Mouse (Mus musculus) ovary, postnatal 36 days (tissue): ENCODE measurements around the gene Mrpl10.

Source experiments
- DNase-seq: peaks from one replicate; pipeline ENCODE4 v3.0.0; 2022; ENCODE audit warnings: low spot score, mixed read lengths

Mrpl10 gene

GRCm38 (mm10) chr11:97069770-97070169 lies 28.4 kb downstream of the Mrpl10 start:
- DNase-seq, result no peak

GRCm38 (mm10) chr11:97071129-97071528 lies 29.8 kb downstream of the Mrpl10 start:
- DNase-seq, result no peak

- no peak for DNase-seq
Measured at GRCm38 (mm10) chr11:97072533-97072932, 31.2 kb downstream of the Mrpl10 start.

- DNase-seq, result no peak
Measured at GRCm38 (mm10) chr11:97074235-97074634, 32.9 kb downstream of the Mrpl10 start.

- DNase-seq, result no peak
Measured at GRCm38 (mm10) chr11:97078751-97079150, 37.4 kb downstream of the Mrpl10 start.

- DNase-seq, result no peak
Measured at GRCm38 (mm10) chr11:97080291-97080690, 38.9 kb downstream of the Mrpl10 start.

GRCm38 (mm10) chr11:97082977-97083376 lies 41.6 kb downstream of the Mrpl10 start:
- DNase-seq, result no peak

GRCm38 (mm10) chr11:97083401-97084140 lies 42.2 kb downstream of the Mrpl10 start:
- no peak for DNase-seq

GRCm38 (mm10) chr11:97084821-97085505 lies 43.6 kb downstream of the Mrpl10 start:
- no peak for DNase-seq

- no peak for DNase-seq
Measured at GRCm38 (mm10) chr11:97086365-97086764, 45.0 kb downstream of the Mrpl10 start.

- DNase-seq, result no peak
Measured at GRCm38 (mm10) chr11:97094600-97094999, 53.2 kb downstream of the Mrpl10 start.

- DNase-seq, result peak; percentile 21
Measured at GRCm38 (mm10) chr11:97098791-97099190, 57.4 kb downstream of the Mrpl10 start.
